Mouse (Mus musculus): Measurements from ENCODE around the gene Cideb.

The Cideb gene

GRCm38 (mm10) chr14:55722438-55722945 is 35.8 kb downstream of the Cideb start:
- no peak for DNase-seq (ENCODE audit: low spot score)

DNA sequence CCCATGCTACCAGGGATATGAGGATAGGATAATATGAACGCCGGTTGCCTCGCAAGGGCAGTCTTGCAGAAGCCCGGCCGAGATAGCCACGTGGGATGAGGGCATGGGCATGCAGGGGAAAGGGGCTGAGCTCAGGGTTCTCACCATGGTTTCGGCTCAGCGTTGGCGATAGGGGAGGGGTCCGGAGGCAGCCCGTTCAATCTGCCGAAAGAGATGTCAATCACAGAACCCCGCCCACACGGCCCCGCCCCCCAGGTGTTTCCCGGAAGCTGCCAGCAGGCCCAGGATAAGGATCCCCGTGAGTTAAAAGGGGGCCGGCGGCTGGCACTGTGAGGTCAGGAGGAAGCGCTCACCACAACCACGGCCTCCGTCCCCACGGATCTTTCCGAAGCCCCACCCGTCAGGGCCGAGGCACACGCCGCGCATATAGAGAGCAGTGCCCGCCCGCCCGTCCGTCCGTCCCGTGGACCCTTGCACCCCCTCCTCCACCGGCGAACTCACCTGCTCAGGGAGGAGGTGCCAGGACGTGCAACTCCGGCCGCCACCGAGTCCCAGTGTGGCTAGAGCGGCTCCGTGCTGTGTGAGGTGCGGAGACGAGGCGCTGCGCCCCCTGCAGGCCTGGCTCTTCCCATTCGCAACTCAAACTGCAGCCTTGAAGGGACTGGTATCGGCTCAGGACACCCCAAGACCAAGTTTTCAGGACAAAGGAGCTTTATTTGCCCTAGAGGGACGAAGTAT is 36.4 kb downstream of the Cideb start, which contains the start of gene Rabggta:
Gene Rabggta, minus strand, starts transcription at position 564 of the 738 bp plus-strand sequence.
- DNase-seq (ENCODE audit: low spot score), result peak; percentile 95

DNA sequence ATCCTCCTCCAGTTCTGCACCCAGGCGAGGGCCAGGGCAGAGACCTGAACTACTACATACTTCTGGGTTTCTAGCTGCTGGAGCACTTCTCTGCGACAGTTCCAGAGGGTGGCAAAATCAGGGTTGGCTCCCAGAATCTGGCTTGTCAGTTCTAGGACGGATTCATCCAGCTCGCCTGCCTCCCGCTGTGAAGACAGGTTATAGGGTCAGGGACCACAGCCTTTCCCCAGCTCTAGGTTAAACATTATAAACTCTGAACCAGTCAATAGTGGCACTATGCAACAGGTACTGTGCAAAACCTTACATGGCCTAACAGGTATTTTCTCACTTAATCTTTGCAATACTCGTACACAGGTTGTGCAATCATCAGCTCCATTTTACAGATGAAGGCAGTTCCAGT is 37.2 kb downstream of the Cideb start:
- no peak for DNase-seq (ENCODE audit: low spot score)

DNA sequence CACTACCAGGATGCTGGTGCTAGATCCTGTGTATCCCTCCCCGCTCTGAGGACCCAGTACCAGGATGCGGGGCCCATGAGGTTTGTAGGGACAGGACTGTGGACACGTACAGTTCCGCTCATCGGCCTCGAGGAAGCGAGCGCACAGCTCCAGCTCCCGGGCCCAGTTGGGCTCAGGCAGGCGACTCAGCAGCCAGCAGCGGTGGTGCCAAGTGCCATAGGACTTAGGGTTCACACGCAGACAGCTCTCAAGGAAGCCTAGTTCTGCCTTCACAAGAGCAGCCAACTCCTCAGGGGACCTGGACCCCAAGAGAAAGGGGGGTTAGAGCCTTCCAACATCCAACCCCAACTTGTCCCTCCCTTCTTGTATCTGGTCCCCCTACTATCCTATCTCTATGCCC is 37.6 kb downstream of the Cideb start:
- DNase-seq (ENCODE audit: low spot score), result no peak

DNA sequence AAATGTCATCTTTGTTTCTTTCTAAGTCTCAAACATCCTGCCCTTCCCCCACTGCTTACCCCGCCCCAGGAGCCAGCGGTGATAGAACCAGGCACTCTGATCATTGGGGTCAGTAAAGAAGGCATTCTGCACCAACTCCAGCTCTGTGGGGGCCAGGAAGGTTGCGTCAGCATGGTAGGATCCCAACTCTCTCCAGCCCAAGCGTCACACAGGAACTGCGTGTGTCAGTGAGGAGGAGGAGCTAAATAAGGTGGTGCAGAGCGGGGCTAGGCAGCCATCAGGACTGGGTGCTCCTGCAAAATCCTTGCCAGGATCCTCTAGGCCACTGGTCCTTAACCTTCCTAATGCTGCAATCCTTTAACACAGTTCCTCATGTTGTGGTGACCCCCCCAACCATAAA is 38.5 kb downstream of the Cideb start:
- DNase-seq (ENCODE audit: low spot score), result no peak

DNA sequence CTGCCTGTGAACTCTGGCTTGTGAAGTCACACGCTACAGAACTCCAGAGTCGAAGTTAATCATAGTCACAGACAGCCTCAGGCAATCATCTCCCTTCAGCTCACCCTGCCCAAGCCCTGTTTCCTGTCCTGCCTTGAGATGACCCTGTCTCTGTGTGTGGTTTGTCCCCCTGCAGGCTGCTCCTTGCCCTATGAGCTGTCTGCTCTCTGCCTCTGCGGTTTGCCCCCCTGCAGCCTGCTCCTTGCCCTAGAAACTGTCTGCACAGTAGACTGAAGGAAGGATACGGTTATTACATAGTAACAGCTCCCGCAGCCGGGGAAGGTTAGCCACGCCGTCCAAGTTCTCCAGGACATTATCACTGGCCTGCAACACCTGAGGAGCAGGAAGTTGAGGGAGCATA is 41.4 kb downstream of the Cideb start:
- no peak for DNase-seq (ENCODE audit: low spot score)

GRCm38 (mm10) chr14:55716271-55716670 is 42.0 kb downstream of the Cideb start:
- no peak for DNase-seq (ENCODE audit: low spot score)

- DNase-seq (ENCODE audit: low spot score), result no peak
Measured at GRCm38 (mm10) chr14:55714893-55715292, 43.4 kb downstream of the Cideb start.

- no peak for DNase-seq (ENCODE audit: low spot score)
Measured at GRCm38 (mm10) chr14:55713729-55714122, 44.5 kb downstream of the Cideb start, which contains the start of gene Tgm1. Tgm1 (minus strand) TSS chr14:55713926.

GRCm38 (mm10) chr14:55713007-55713728 is 45.1 kb downstream of the Cideb start:
- DNase-seq (ENCODE audit: low spot score), result no peak

- DNase-seq (ENCODE audit: low spot score), result no peak
Measured at GRCm38 (mm10) chr14:55711786-55712185, 46.5 kb downstream of the Cideb start.

- no peak for DNase-seq (ENCODE audit: low spot score)
Measured at GRCm38 (mm10) chr14:55709509-55709908, 48.7 kb downstream of the Cideb start.

- no peak for DNase-seq (ENCODE audit: low spot score)
Measured at GRCm38 (mm10) chr14:55707397-55707796, 50.9 kb downstream of the Cideb start.

GRCm38 (mm10) chr14:55706051-55706600 is 52.1 kb downstream of the Cideb start:
- no peak for DNase-seq (ENCODE audit: low spot score)
